In the genomic region with DNA sequence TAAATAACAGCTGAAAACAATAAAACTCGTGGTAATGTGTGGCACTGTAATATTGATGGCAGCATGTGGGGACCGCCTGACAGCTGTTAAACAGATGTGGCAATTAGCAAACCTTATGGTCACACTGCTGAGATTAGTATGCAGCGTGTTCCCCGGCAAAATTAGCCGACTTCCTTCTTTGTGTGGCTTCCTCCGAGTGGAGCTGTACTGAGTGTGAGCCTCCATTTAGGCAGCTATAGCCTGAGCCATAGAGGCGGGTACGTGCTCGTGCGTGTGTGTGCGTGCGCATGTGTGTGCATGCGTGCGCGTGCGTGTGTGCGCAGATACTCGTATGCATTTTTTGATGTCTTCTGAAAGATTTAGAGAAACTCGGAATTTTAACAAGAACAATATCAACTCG, we compare ENCODE assay signal across 8 mouse cellular contexts. TPM values are rescaled to one million over a fixed set of nuclear protein-coding genes. Genes with fewer than 3 reads are reported as not detected.
A peak's percentile ranks its signal among the peaks of the same experiment; 100 is the strongest.
DNase-seq lines count a peak whose midpoint lies in the region; ATAC-seq and TF ChIP-seq lines count a peak whose summit lies in the region.

No protein-coding gene starts in this region.

- H3K4me1 ChIP-seq in kidney, adult 2 months (ENCODE audit: control insufficient read depth, insufficient read depth, low read length) = no peaks in the 10 kb centered on the region; the same call in 1 of the 2 replicates

- no peak for TF ChIP-seq CTCF in kidney, adult 2 months (conservative IDR thresholded peaks at IDR 0.05; ENCODE audit: insufficient read depth, insufficient read length, low read depth, low read length)

- no peaks in the 10 kb centered on the region for H3K36me3 ChIP-seq in kidney, adult 2 months (ENCODE audit: control insufficient read depth, insufficient read depth, low read length)

- peak; percentile 12 for DNase-seq in kidney, adult 2 months
- DNase-seq in kidney, adult 11 months = no peak
- peak; percentile 27 for DNase-seq in embryo, embryonic 10 days (ENCODE audit: low spot score)
- peak; percentile 10 to 19 for DNase-seq in heart, postnatal 36 days
- no peak for DNase-seq in ovary, postnatal 10 days (ENCODE audit: low spot score)
- no peak for DNase-seq in left cerebral cortex, postnatal 10 days (ENCODE audit: extremely low spot score in 1 of 2, low spot score in 2 of 2)
- no peak for DNase-seq in right cerebral cortex, postnatal 36 days (ENCODE audit: low spot score in 2 of 2)

- no peak overlapping the region for H3K27ac ChIP-seq in kidney, adult 2 months (ENCODE audit: insufficient read depth, low read depth, low read length)

- intact Hi-C loops in heart, postnatal 36 days (cut with DNase I) = no loop called here
- intact Hi-C loops in left cerebral cortex, postnatal 10 days (cut with DNase I) = no loop called here

- no peaks in the 10 kb centered on the region for H3K27me3 ChIP-seq in kidney, adult 2 months (replicated peaks; ENCODE audit: control insufficient read depth, insufficient read depth, low read length)

- WGBS in kidney, adult 2 months = 57% methylated on average over 20 of the region's 20 CpGs

- TF ChIP-seq POLR2A in kidney, adult 2 months (IDR thresholded peaks at IDR 0.05; ENCODE audit: low read depth, low read length) = no peak

- peak; percentile 75 for ATAC-seq in megakaryocyte progenitor cell, adult 5-6 weeks (replicated peaks; ENCODE audit: poor library complexity)

- H3K4me3 ChIP-seq in kidney, adult 2 months (ENCODE audit: insufficient read depth, low read depth, low read length) = no peak overlapping the region

RNA-seq across cellular contexts. Expression of gene Zfp64, which starts 53.4 kb away (rescaled TPM):
- polyA plus RNA-seq in kidney, adult 2 months (2012; rRNA removed) = 18.6 and 20.0 TPM in 2 replicates
- 1 to 10 TPM; 6.9 to 8.4 TPM for total RNA-seq in heart, postnatal 36 days (2021)
- total RNA-seq in megakaryocyte progenitor cell, adult 5-6 weeks (2015) = 14.7 and 19.0 TPM in 2 replicates
- total RNA-seq in megakaryocyte progenitor cell, adult 5-6 weeks (2017) = 32.4 and 33.5 TPM in 2 replicates
- 10 to 100 TPM; 19.1 to 19.5 TPM for total RNA-seq in left cerebral cortex, postnatal 10 days (2021)

Comparison
In these comparisons a context has a peak if more than half of its experiments do, and no peak if none do; other contexts are left out.
1. DNase-seq: peak in kidney, adult 2 months (single experiment), embryo, embryonic 10 days (single experiment) and heart, postnatal 36 days (2 of 2); none in kidney, adult 11 months (single experiment), ovary, postnatal 10 days (single experiment), left cerebral cortex, postnatal 10 days (0 of 2) and right cerebral cortex, postnatal 36 days (0 of 2).